8 mouse cellular contexts compared by ENCODE assay signal in the genomic region with DNA sequence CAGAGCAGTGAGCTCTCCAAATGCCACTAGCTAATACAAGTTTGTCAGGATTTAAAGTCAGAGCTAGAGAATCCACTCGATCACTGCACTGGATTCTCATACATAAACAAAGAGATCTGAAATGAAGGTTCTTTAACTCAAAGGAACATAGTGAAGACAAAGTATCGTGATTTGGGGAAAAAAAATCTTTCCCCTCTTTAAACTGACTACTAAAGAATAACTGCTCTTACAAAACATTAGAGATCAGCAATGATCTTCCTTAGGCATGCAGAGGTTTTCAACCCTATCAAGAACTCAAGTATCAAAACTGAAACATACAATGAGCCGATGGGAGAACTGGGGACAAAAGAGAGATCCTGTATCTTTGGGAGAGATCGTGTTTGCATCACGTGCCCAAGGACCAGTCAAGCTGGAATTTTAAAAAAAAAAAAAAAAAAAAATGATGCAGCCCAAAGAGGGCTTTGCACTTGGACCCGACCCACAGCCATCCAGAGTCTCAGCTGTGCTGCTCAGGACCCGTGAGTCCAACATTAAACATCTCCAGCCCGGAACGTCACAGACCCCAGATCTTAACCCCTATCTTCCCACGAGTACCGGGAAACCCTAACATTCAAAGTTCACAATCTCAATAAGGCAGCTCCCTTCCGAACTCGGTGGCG. TPM values are rescaled to one million over a fixed set of nuclear protein-coding genes. Genes with fewer than 3 reads are reported as not detected.
DNase-seq lines count a peak whose midpoint lies in the region; ATAC-seq and TF ChIP-seq lines count a peak whose summit lies in the region.

No protein-coding gene starts in this region.

- H3K4me1 ChIP-seq in lung, adult 2 months (ENCODE audit: control insufficient read depth, insufficient read depth, low read length), result peaks cover 2% of the 10 kb centered on the region; the same call in 1 of the 2 replicates
- peaks cover 4% of the 10 kb centered on the region for H3K4me1 ChIP-seq in brown adipose tissue, adult 24 weeks (ENCODE audit: control insufficient read depth, insufficient read depth, insufficient read length, low read length)
- H3K4me1 ChIP-seq in intestine, embryonic 14.5 days (replicated peaks; ENCODE audit: control insufficient read depth, insufficient read depth, low read length), result peaks cover 14% of the 10 kb centered on the region; the same call in 1 of the 2 replicates

- H3K36me3 ChIP-seq in intestine, embryonic 14.5 days (ENCODE audit: control insufficient read depth, insufficient read depth, low read length), result no peaks in the 10 kb centered on the region; the same call in 1 of the 2 replicates

- H3K4me2 ChIP-seq in intestine, embryonic 14.5 days (ENCODE audit: low read length), result peak overlapping the region; percentile 50

- H3K27ac ChIP-seq in brown adipose tissue, adult 24 weeks (replicated peaks; ENCODE audit: low read depth, low read length), result peak overlapping the region; percentile 57
- H3K27ac ChIP-seq in intestine, embryonic 14.5 days (ENCODE audit: low read depth), result peak overlapping the region; percentile 84

- H3K27me3 ChIP-seq in intestine, embryonic 14.5 days (replicated peaks; ENCODE audit: control insufficient read depth, insufficient read depth, low read length), result no peaks in the 10 kb centered on the region

- ATAC-seq in intestine, embryonic 14.5 days (replicated peaks; ENCODE audit: low FRiP score, low TSS enrichment, low read depth), result peak; percentile 36

- H3K9ac ChIP-seq in intestine, embryonic 14.5 days (ENCODE audit: low read length), result peak overlapping the region; percentile 73

- DNase-seq in lung, adult 2 months, result no peak
- DNase-seq in lung, postnatal 25 days (ENCODE audit: low spot score), result no peak
- DNase-seq in intestine, embryonic 14.5 days (ENCODE audit: low spot score), result no peak
- peak; percentile 44 for DNase-seq in naive thymus-derived CD4-positive, alpha-beta T cell, adult 2 months (ENCODE audit: low read depth)
- no peak for DNase-seq in frontal cortex, adult 2 months (ENCODE audit: extremely low spot score in 1 of 2, low spot score in 1 of 2)
- DNase-seq in left cerebral cortex, postnatal 25 days (ENCODE audit: low spot score in 2 of 2), result no peak
- DNase-seq in kidney, adult 11 months, result no peak

- no peaks in the 10 kb centered on the region for H3K9me3 ChIP-seq in intestine, embryonic 14.5 days (ENCODE audit: control insufficient read depth, low read length)

- TF ChIP-seq CTCF in lung, adult 2 months (IDR thresholded peaks at IDR 0.05; ENCODE audit: insufficient read depth, low read length), result no peak

- peak overlapping the region; percentile 87 for H3K4me3 ChIP-seq in lung, adult 2 months (replicated peaks; ENCODE audit: extremely low read depth, low read depth, low read length)
- H3K4me3 ChIP-seq in brown adipose tissue, adult 24 weeks (ENCODE audit: insufficient read depth, low read depth, low read length), result peak overlapping the region; percentile 83
- peak overlapping the region; percentile 89 for H3K4me3 ChIP-seq in intestine, embryonic 14.5 days (ENCODE audit: low read depth, low read length)

- WGBS in lung, adult 2 months, result 1% methylated on average over 14 of the region's 14 CpGs
- WGBS in intestine, embryonic 14.5 days, result 2% methylated on average over 14 of the region's 14 CpGs

- no peak for TF ChIP-seq POLR2A in lung, adult 2 months (IDR thresholded peaks at IDR 0.05; ENCODE audit: borderline replicate concordance, extremely low read depth, low read depth, low read length)

- intact Hi-C loops in left cerebral cortex, postnatal 25 days (cut with DNase I), result no loop called here

RNA-seq across cellular contexts. Expression of a gene that starts 0.8 kb away (rescaled TPM):
- polyA plus RNA-seq in lung, adult 2 months (2012; rRNA removed), result 5.7 and 7.8 TPM in 2 replicates
- 4.3 and 5.5 TPM in 2 replicates for polyA plus RNA-seq in brown adipose tissue, adult 24 weeks (2012; ENCODE audit: insufficient read depth, insufficient read length, missing spikeins)
- 19.3 and 21.7 TPM in 2 replicates for polyA plus RNA-seq in intestine, embryonic 14.5 days (2014; fragmentation: Nextera tagmentation; extraction: Ambion mirVana)
- polyA plus RNA-seq in frontal cortex, adult 2 months (2012; rRNA removed), result 19.7 and 20.1 TPM in 2 replicates
- total RNA-seq in left cerebral cortex, postnatal 25 days (2021), result 10 to 100 TPM; 28.1 to 34.3 TPM
